Mouse (Mus musculus): ENCODE results near the gene Gbp8.
"Not testable (repeated sequence)": the region's sequence is repeated elsewhere in the genome, so short reads cannot be mapped to it uniquely, and the experiment has no call there.

- not testable (repeated sequence) for TF ChIP-seq CTCF (IDR thresholded peaks at IDR 0.05; ENCODE audit: extremely low read depth, insufficient read length, insufficient replicate concordance, low read depth, low read length); POLR2A (IDR thresholded peaks at IDR 0.05; ENCODE audit: low read depth, low read length)
Measured at GRCm38 (mm10) chr5:105145731-105146130, 6.4 kb upstream of the Gbp8 start.

Data from small intestine, adult 2 months (tissue).